Mouse (Mus musculus): ENCODE measurements around the gene Rho. TPM values are rescaled to one million over a fixed set of nuclear protein-coding genes. Genes with fewer than 3 reads are reported as not detected.

Gene Rho
- polyA plus RNA-seq, 1 experiment from 2014 or later: 0.15 TPM

DNA sequence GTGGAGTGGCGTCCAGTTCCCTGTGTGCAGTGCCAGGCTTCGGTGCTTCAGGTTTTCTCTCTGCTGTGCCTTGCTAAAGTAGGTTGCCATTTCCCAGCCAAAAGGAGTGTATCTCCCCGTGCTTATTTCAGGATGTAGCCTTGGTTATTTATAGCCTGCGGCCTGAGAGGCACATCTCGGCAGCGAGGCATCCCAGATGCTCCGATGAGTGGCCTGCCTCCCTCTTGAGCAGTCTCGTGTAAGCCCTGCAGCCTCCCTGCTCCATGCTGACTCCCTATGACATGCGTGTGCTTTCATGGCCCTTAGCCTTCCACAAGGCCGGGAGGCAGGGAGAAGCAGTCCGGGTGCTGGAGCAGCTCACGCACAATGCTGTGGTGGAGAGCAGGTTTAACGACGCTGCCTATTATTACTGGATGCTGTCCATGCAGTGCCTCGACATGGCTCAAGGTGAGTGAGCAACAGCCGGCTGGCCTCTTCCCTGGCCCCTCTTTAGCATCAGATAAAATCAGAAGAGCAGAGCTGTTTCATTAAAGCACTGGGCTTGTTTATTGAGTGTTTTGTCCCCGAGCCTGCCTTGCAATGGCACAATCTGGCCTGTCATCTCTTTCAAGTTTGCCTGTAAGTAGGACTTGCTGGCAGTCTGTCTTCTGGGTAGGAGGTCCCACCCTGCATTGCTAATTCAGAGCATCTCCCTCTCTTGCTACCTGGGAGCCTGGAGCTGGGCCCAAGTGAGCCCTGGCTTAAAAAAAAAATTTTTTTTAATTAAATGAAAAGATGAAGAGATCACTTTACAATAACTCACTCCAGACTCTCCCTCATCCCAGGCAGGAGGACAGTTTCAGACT is 15.7 kb upstream of the Rho start:
- Histone ChIP-seq H3K9me3 (no peaks in the 10 kb centered on the region), H3K4me3 (replicated peaks) (no peak overlapping the region), H3K36me3 (no peaks in the 10 kb centered on the region; the same call in 1 of the 2 replicates), H3K4me2 (no peak overlapping the region), H3K27ac (no peak overlapping the region), H3K27me3 (replicated peaks) (no peaks in the 10 kb centered on the region), H3K4me1 (no peaks in the 10 kb centered on the region), H3K9ac (no peak overlapping the region)
- no peak for ATAC-seq (ENCODE audit: insufficient read depth, low FRiP score, low read depth)
- WGBS: 56% methylated on average over 17 of the region's 17 CpGs

DNA sequence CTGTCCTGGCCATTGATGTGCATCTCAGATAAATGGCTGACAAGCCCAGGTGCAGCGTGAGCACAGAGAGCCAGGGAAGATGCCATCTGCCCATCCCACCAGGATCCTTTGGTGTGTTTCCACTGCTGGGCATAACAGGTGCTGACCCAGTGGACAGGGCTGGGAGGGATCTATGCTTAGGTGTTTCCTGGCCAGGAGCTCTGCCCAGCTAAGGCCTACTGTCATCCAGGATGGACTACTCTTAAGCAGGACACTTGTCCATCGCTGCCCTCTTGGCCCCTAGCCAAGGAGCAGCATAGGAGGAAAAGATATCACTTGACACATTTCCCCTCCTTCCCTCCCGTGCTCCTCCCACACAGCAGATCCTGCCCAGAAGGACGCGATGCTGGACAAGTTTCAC is 14.9 kb upstream of the Rho start:
- WGBS: 67% methylated on average over 5 of the region's 5 CpGs
- Histone ChIP-seq H3K4me2 (no peak overlapping the region), H3K27ac (no peak overlapping the region), H3K4me1 (no peaks in the 10 kb centered on the region), H3K9ac (no peak overlapping the region), H3K36me3 (no peaks in the 10 kb centered on the region; the same call in 1 of the 2 replicates), H3K9me3 (no peaks in the 10 kb centered on the region), H3K4me3 (replicated peaks) (no peak overlapping the region), H3K27me3 (replicated peaks) (no peaks in the 10 kb centered on the region)
- ATAC-seq (ENCODE audit: insufficient read depth, low FRiP score, low read depth): 0 out of 2 replicates have a peak, but pooled peaks have one; percentile 3

- no peak for ATAC-seq (ENCODE audit: insufficient read depth, low FRiP score, low read depth)
- Histone ChIP-seq H3K9me3 (no peaks in the 10 kb centered on the region), H3K4me2 (no peak overlapping the region), H3K27ac (no peak overlapping the region), H3K4me3 (replicated peaks) (no peak overlapping the region), H3K36me3 (no peaks in the 10 kb centered on the region; the same call in 1 of the 2 replicates), H3K4me1 (no peaks in the 10 kb centered on the region), H3K9ac (no peak overlapping the region), H3K27me3 (replicated peaks) (no peaks in the 10 kb centered on the region)
- 93% methylated on average over 1 of the region's 1 CpGs for WGBS
Observed at GRCm38 (mm10) chr6:115918615-115919014, 12.9 kb upstream of the Rho start.

GRCm38 (mm10) chr6:115919876-115920275 is 11.7 kb upstream of the Rho start:
- 85% methylated on average over 5 of the region's 5 CpGs for WGBS

GRCm38 (mm10) chr6:115924829-115925228 is 6.7 kb upstream of the Rho start:
- H3K4me3 ChIP-seq (replicated peaks): no peak overlapping the region
- H3K27ac ChIP-seq: no peak overlapping the region
- no peak overlapping the region for H3K9ac ChIP-seq
- ATAC-seq (ENCODE audit: insufficient read depth, low FRiP score, low read depth): peak; percentile 35
- H3K4me1 ChIP-seq: 0 out of 2 replicates have a peak, but pooled peaks cover 3% of the 10 kb centered on the region
- H3K36me3 ChIP-seq: no peaks in the 10 kb centered on the region; the same call in 1 of the 2 replicates
- no peak overlapping the region for H3K4me2 ChIP-seq
- WGBS: 32% methylated on average over 6 of the region's 6 CpGs
- H3K27me3 ChIP-seq (replicated peaks): no peaks in the 10 kb centered on the region
- no peaks in the 10 kb centered on the region for H3K9me3 ChIP-seq

More at GRCm38 (mm10) chr6:115919876-115920275, 11.7 kb upstream of the Rho start:
- H3K27ac ChIP-seq: no peak overlapping the region
- H3K9me3 ChIP-seq: no peaks in the 10 kb centered on the region
- H3K4me3 ChIP-seq (replicated peaks): no peak overlapping the region
- H3K4me1 ChIP-seq: no peaks in the 10 kb centered on the region
- H3K4me2 ChIP-seq: no peak overlapping the region
- H3K36me3 ChIP-seq: no peaks in the 10 kb centered on the region; the same call in 1 of the 2 replicates
- ATAC-seq (ENCODE audit: insufficient read depth, low FRiP score, low read depth): no peak
- no peak overlapping the region for H3K9ac ChIP-seq
- no peaks in the 10 kb centered on the region for H3K27me3 ChIP-seq (replicated peaks)

- no peaks in the 10 kb centered on the region for H3K9me3 ChIP-seq
- H3K36me3 ChIP-seq: no peaks in the 10 kb centered on the region
- no peak overlapping the region for H3K4me2 ChIP-seq
- no peak overlapping the region for H3K27ac ChIP-seq
- no peak overlapping the region for H3K9ac ChIP-seq
- H3K4me3 ChIP-seq (replicated peaks): no peak overlapping the region
- no peak for ATAC-seq (ENCODE audit: insufficient read depth, low FRiP score, low read depth)
- peaks cover 12% of the 10 kb centered on the region for H3K4me1 ChIP-seq
- H3K27me3 ChIP-seq (replicated peaks): no peaks in the 10 kb centered on the region
- WGBS: 82% methylated on average over 10 of the region's 10 CpGs
Observed at GRCm38 (mm10) chr6:115926416-115926815, 5.1 kb upstream of the Rho start.

GRCm38 (mm10) chr6:115927292-115928242 is 4.0 kb upstream of the Rho start:
- 79% methylated on average over 10 of the region's 10 CpGs for WGBS
- Histone ChIP-seq H3K27ac (no peak overlapping the region), H3K9ac (no peak overlapping the region), H3K36me3 (no peaks in the 10 kb centered on the region), H3K4me1 (peaks cover 12% of the 10 kb centered on the region), H3K4me2 (no peak overlapping the region), H3K27me3 (replicated peaks) (no peaks in the 10 kb centered on the region), H3K9me3 (no peaks in the 10 kb centered on the region), H3K4me3 (replicated peaks) (no peak overlapping the region)
- no peak for ATAC-seq (ENCODE audit: insufficient read depth, low FRiP score, low read depth)

DNA sequence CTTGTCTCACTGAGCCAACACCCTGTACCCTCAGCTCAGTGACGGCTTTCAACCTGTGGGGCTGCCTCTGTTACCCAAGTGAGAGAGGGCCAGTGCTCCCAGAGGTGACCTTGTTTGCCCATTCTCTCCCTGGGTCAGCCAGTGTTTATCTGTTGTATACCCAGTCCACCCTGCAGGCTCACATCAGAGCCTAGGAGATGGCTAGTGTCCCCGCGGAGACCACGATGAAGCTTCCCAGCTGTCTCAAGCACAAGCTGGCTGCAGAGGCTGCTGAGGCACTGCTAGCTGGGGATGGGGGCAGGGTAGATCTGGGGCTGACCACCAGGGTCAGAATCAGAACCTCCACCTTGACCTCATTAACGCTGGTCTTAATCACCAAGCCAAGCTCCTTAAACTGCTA is 1.5 kb upstream of the Rho start:
- H3K9me3 ChIP-seq: no peaks in the 10 kb centered on the region
- H3K4me2 ChIP-seq: no peak overlapping the region
- no peak overlapping the region for H3K27ac ChIP-seq
- H3K36me3 ChIP-seq: no peaks in the 10 kb centered on the region
- no peak overlapping the region for H3K4me3 ChIP-seq (replicated peaks)
- H3K4me1 ChIP-seq: peaks cover 12% of the 10 kb centered on the region
- 32% methylated on average over 5 of the region's 5 CpGs for WGBS
- H3K9ac ChIP-seq: no peak overlapping the region
- H3K27me3 ChIP-seq (replicated peaks): no peaks in the 10 kb centered on the region
- ATAC-seq (ENCODE audit: insufficient read depth, low FRiP score, low read depth): no peak

DNA sequence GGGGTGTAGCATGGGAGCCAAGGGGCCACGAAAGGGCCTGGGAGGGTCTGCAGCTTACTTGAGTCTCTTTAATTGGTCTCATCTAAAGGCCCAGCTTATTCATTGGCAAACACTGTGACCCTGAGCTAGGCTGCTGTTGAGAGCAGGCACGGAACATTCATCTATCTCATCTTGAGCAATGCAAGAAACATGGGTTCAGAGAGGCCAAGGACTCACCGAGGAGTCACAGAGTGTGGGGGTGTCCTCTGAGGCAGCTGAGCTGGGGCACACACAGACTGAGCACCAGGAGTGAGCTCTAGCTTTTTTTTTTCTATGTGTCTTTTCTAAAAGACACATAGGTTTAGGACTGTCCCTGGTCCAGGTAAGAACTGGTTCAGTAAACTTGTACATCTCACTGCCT is 843 bp downstream of the Rho start:
- no peaks in the 10 kb centered on the region for H3K27me3 ChIP-seq (replicated peaks)
- no peak overlapping the region for H3K4me2 ChIP-seq
- H3K36me3 ChIP-seq: no peaks in the 10 kb centered on the region
- peaks cover 12% of the 10 kb centered on the region for H3K4me1 ChIP-seq
- H3K9me3 ChIP-seq: no peaks in the 10 kb centered on the region
- WGBS: 81% methylated on average over 3 of the region's 3 CpGs
- no peak overlapping the region for H3K9ac ChIP-seq
- ATAC-seq (ENCODE audit: insufficient read depth, low FRiP score, low read depth): no peak
- no peak overlapping the region for H3K27ac ChIP-seq
- H3K4me3 ChIP-seq (replicated peaks): no peak overlapping the region

- Histone ChIP-seq H3K9me3 (no peaks in the 10 kb centered on the region), H3K9ac (no peak overlapping the region), H3K4me2 (no peak overlapping the region), H3K4me1 (peaks cover 5% of the 10 kb centered on the region; the same call in 1 of the 2 replicates), H3K27ac (no peak overlapping the region), H3K27me3 (replicated peaks) (no peaks in the 10 kb centered on the region), H3K4me3 (replicated peaks) (no peak overlapping the region), H3K36me3 (no peaks in the 10 kb centered on the region)
- WGBS: 81% methylated on average over 8 of the region's 8 CpGs
- ATAC-seq (ENCODE audit: insufficient read depth, low FRiP score, low read depth): no peak
Observed at GRCm38 (mm10) chr6:115935544-115935943, 4.0 kb downstream of the Rho start.

DNA sequence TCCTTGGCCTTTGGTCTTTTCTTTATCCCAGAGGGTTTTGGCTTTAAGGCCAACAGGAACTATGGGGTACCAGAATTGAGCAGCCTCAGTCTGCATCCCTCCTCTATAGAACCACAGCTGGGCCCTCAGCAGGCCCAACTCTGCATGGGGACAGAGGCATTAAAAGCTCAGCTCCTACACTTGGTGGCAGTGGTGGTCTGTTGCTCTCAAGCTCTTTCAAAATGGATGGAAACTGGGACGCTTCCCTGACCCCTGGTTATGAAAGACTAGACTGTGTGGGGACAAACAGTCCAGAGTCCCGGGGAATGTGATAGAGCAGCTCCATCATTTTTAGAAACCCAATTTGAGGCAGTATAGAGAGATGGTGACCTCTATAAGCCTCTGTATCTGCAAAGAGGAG is 6.5 kb downstream of the Rho start:
- Histone ChIP-seq H3K4me1 (0 out of 2 replicates have a peak, but pooled peaks cover 2% of the 10 kb centered on the region), H3K9ac (no peak overlapping the region), H3K27me3 (replicated peaks) (no peaks in the 10 kb centered on the region), H3K27ac (no peak overlapping the region), H3K9me3 (no peaks in the 10 kb centered on the region), H3K36me3 (no peaks in the 10 kb centered on the region), H3K4me2 (no peak overlapping the region), H3K4me3 (replicated peaks) (no peak overlapping the region)
- ATAC-seq (ENCODE audit: insufficient read depth, low FRiP score, low read depth): no peak
- 86% methylated on average over 2 of the region's 2 CpGs for WGBS

GRCm38 (mm10) chr6:115938798-115939197 is 7.2 kb downstream of the Rho start:
- 56% methylated on average over 1 of the region's 1 CpGs for whole genome bisulfite sequencing
- no peak for ATAC-seq (ENCODE audit: insufficient read depth, low FRiP score, low read depth)
- no peak overlapping the region for H3K27ac ChIP-seq

More at GRCm38 (mm10) chr6:115938798-115939197, 7.2 kb downstream of the Rho start:
- Histone ChIP-seq H3K4me1 (0 out of 2 replicates have a peak, but pooled peaks cover 2% of the 10 kb centered on the region), H3K9ac (no peak overlapping the region), H3K36me3 (no peaks in the 10 kb centered on the region), H3K4me3 (replicated peaks) (no peak overlapping the region), H3K4me2 (no peak overlapping the region), H3K27me3 (replicated peaks) (no peaks in the 10 kb centered on the region), H3K9me3 (no peaks in the 10 kb centered on the region)

All from stomach, embryonic 15.5 days (tissue).